Mouse (Mus musculus) hindbrain, embryonic 16.5 days (tissue): ENCODE data around the gene Phgr1. TPM values are rescaled to one million over a fixed set of nuclear protein-coding genes. Genes with fewer than 3 reads are reported as not detected.

Source experiments
- ATAC-seq: fragments of 200-750 bp; cut with Nextera tagmentation; 2 replicates; pipeline ENCODE4 v1.8.0; 2017; ENCODE audit warnings: moderate TSS enrichment, moderate library complexity
- H3K27ac ChIP-seq: fragments of 300-500 bp; sonication (generic); 2 replicates; pipeline ENCODE4 v1.5.1; 2014; ENCODE audit warnings: low read depth, mild to moderate bottlenecking, control low read depth, low read length, moderate library complexity
- H3K27me3 ChIP-seq: fragments of 300-500 bp; sonication (generic); replicated peaks from 2 replicates; pipeline ENCODE4 v1.6.1; 2014; ENCODE audit warnings: low read length; ENCODE audit not compliant: control insufficient read depth, insufficient read depth
- H3K36me3 ChIP-seq: fragments of 300-500 bp; sonication (generic); 2 replicates; pipeline ENCODE4 v1.6.1; 2014; ENCODE audit warnings: mild to moderate bottlenecking, low read length, moderate library complexity, mixed read lengths; ENCODE audit not compliant: control insufficient read depth, insufficient read depth
- H3K4me1 ChIP-seq: fragments of 300-500 bp; sonication (generic); 2 replicates; pipeline ENCODE4 v1.6.1; 2014; ENCODE audit warnings: low read depth, low read length; ENCODE audit not compliant: control insufficient read depth, insufficient read depth
- H3K4me2 ChIP-seq: fragments of 300-500 bp; sonication (generic); 2 replicates; pipeline ENCODE4 v1.6.1; 2014; ENCODE audit warnings: mild to moderate bottlenecking, low read length, control low read depth, moderate library complexity
- H3K4me3 ChIP-seq: fragments of 300-500 bp; sonication (generic); 2 replicates; pipeline ENCODE4 v1.5.1; 2014; ENCODE audit warnings: mild to moderate bottlenecking, low read length, control low read depth, moderate library complexity
- H3K9ac ChIP-seq: fragments of 300-500 bp; sonication (generic); 2 replicates; pipeline ENCODE4 v1.6.1; 2014; ENCODE audit warnings: low read depth, mild to moderate bottlenecking, control low read depth, low read length, moderate library complexity
- H3K9me3 ChIP-seq: fragments of 300-500 bp; sonication (generic); 2 replicates; pipeline ENCODE4 v1.6.1; 2014; ENCODE audit warnings: mild to moderate bottlenecking, low read length, moderate library complexity; ENCODE audit not compliant: control insufficient read depth
- WGBS: fragments of 180-500 bp; shearing (Covaris S2); extraction: QIAGEN DNeasy Blood & Tissue Kit; methylation state at CpG from one replicate; pipeline ENCODE4 v1.1.7; 2014; 5-methylcytosine and 5-hydroxymethylcytosine counted together
- polyA plus RNA-seq: library from polyadenylated mRNA; unstranded; fragments of >200 nt; fragmentation: Nextera tagmentation; extraction: Ambion mirVana; gene quantifications from 2 replicates; pipeline ENCODE4 v1.2.1, GENCODE M21; 2015

The Phgr1 gene
- polyA plus RNA-seq, 1 experiment from 2014 or later = not detected

DNA sequence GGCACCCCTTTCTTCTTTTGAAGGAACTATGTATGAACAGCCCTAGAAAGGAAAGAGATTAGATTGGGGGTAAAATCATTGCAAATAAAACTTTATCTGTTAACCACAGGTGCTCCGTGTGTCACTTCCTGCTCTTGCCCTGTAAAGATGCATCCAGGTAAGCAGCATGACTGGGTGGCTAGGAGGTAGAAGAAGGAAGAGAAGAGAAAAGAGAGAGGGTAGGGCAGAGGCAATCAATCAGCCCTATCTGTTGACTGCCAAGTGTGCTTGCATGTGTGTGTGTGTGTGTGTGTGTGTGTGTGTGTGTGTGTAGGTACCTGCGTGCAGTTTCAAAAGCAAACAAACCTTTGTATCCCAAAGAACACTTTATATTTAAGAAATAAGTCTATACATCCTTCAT lies 2.0 kb downstream of the Phgr1 start:
- no peak for ATAC-seq
- Histone ChIP-seq H3K9ac (no peak overlapping the region), H3K4me3 (no peak overlapping the region), H3K4me1 (peaks cover 12% of the 10 kb centered on the region), H3K4me2 (no peak overlapping the region), H3K27me3 (no peaks in the 10 kb centered on the region; the same call in 1 of the 2 replicates), H3K9me3 (no peaks in the 10 kb centered on the region), H3K36me3 (no peaks in the 10 kb centered on the region), H3K27ac (no peak overlapping the region)
- 97% methylated on average over 2 of the region's 2 CpGs for WGBS

DNA sequence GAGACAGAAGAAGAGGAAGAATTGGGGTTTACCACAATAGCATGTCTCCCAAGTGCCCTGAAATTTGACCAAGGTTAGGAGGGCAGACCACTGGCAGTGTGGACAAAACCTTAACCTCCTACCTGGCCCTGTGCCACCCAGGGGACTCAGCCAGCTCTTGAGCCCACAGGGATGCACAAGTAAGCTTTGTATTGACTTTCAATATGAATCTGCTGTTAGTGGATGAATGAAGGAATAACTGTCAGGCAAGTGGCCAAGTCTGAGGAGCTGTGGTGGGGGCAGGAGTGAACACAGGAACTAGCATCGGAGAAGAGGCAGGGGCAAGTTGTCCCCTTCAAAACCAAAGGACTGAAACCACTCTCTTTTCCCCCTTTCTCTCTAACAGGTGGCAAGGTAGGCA lies 2.8 kb downstream of the Phgr1 start:
- H3K27me3 ChIP-seq = no peaks in the 10 kb centered on the region
- H3K27ac ChIP-seq = no peak overlapping the region
- H3K4me3 ChIP-seq = no peak overlapping the region
- H3K9ac ChIP-seq = no peak overlapping the region
- H3K36me3 ChIP-seq = no peaks in the 10 kb centered on the region
- ATAC-seq = no peak
- no peak overlapping the region for H3K4me2 ChIP-seq
- no peaks in the 10 kb centered on the region for H3K9me3 ChIP-seq
- peaks cover 12% of the 10 kb centered on the region for H3K4me1 ChIP-seq
- 48% methylated on average over 1 of the region's 1 CpGs for WGBS

DNA sequence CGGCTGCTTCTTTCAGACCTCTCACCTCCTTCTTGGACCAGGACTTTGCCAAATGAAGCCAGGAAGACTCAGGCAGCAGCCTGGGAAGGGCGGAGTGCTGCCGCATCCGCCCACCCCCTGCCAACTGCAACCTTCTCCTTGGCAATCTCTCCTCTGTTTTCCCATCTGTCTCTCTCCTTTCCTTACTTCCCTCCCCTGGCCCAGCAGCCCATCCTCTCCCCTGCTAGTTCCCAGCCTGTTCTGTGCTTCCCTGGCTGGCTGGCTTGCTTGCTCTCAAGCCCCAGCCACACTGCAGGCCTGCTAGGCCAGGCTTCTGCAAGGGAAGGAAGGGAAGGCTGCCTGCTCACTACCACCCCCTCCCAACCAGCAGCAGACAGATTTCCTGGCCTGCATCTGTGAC lies 3.3 kb downstream of the Phgr1 start:
- Histone ChIP-seq H3K9ac (no peak overlapping the region), H3K36me3 (no peaks in the 10 kb centered on the region), H3K4me1 (peaks cover 15% of the 10 kb centered on the region), H3K4me3 (no peak overlapping the region), H3K9me3 (no peaks in the 10 kb centered on the region), H3K27ac (peak overlapping the region; percentile 68; the same call in 1 of the 2 replicates), H3K4me2 (no peak overlapping the region), H3K27me3 (no peaks in the 10 kb centered on the region)
- ATAC-seq = peak; percentile 15; the same call in 1 of the 2 replicates
- 65% methylated on average over 3 of the region's 4 CpGs for WGBS

DNA sequence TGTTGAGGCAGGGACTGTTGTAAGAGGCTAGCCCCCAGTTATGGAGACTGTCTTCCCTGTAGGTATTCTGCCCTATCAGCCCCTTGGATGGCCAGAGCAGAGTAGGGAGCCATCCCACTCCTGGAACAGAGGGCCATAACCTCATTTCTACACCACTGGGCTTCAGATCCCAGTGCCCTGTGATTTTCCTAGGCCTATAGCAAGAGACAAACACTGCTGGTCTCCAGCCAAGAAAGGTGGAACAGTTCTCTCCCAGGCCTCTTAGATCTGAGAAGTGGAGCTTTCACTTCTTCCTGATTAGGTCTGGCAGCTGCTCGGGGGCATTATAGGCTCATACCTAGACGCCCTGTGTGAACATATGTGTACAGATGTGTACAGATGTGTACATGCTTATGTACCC lies 3.7 kb downstream of the Phgr1 start:
- Histone ChIP-seq H3K27me3 (no peaks in the 10 kb centered on the region), H3K36me3 (no peaks in the 10 kb centered on the region), H3K9me3 (no peaks in the 10 kb centered on the region), H3K9ac (no peak overlapping the region), H3K4me3 (no peak overlapping the region), H3K4me2 (no peak overlapping the region), H3K4me1 (peaks cover 18% of the 10 kb centered on the region), H3K27ac (peak overlapping the region; percentile 68; the same call in 1 of the 2 replicates)
- ATAC-seq = no peak
- 83% methylated on average over 2 of the region's 2 CpGs for WGBS

DNA sequence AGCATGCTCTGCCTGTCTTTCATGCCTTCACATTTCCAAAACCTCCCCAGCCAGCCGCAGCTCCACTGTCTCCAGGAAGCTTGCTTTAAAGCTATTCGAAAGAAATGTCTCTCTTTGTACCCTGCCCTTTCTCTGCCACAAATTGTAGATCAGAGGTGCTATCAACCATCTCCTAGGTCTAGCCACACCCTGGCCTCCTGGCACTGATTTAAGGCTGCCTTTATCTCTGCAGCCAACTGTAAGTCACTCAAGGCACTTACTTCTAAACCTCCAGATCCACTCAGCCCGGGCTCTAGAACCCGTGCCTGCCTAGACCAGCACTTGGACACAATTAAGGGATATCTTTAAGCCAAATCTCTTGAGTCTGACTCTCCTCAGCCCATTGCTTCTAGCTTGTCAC lies 5.8 kb downstream of the Phgr1 start:
- 85% methylated on average over 4 of the region's 4 CpGs for WGBS
- no peak overlapping the region for H3K27ac ChIP-seq
- H3K36me3 ChIP-seq = no peaks in the 10 kb centered on the region
- no peaks in the 10 kb centered on the region for H3K27me3 ChIP-seq
- no peak overlapping the region for H3K4me2 ChIP-seq
- no peak overlapping the region for H3K9ac ChIP-seq
- ATAC-seq = no peak
- H3K4me1 ChIP-seq = peaks cover 18% of the 10 kb centered on the region
- no peaks in the 10 kb centered on the region for H3K9me3 ChIP-seq
- H3K4me3 ChIP-seq = no peak overlapping the region

DNA sequence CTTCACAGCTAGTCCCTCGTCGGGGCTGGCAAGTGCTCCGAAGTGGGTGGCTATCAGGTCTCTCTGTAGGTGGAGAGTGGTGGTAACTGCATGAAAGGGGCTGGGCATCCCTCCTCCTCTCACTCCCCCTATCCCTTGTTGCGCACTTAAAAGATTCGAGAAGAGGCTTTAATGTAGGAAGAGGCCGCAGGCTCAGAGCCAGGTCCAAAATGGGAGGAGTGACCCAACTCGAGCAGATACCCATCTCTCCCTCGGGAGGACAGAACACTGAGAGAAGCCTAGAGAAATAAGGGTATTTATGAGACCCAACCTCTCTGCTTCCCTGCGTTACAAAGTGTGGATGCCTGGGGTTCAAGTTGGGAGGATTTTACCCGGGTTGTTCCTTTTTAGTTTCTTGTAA lies 6.5 kb downstream of the Phgr1 start:
- H3K27me3 ChIP-seq = no peaks in the 10 kb centered on the region
- peak; percentile 38 for ATAC-seq
- H3K27ac ChIP-seq = peak overlapping the region; percentile 89
- WGBS = 5% methylated on average over 10 of the region's 10 CpGs
- peak overlapping the region; percentile 62 for H3K4me3 ChIP-seq
- peak overlapping the region; percentile 71 for H3K4me2 ChIP-seq
- peak overlapping the region; percentile 78; the same call in 1 of the 2 replicates for H3K9ac ChIP-seq
- peaks cover 18% of the 10 kb centered on the region for H3K4me1 ChIP-seq
- H3K9me3 ChIP-seq = no peaks in the 10 kb centered on the region
- H3K36me3 ChIP-seq = no peaks in the 10 kb centered on the region

DNA sequence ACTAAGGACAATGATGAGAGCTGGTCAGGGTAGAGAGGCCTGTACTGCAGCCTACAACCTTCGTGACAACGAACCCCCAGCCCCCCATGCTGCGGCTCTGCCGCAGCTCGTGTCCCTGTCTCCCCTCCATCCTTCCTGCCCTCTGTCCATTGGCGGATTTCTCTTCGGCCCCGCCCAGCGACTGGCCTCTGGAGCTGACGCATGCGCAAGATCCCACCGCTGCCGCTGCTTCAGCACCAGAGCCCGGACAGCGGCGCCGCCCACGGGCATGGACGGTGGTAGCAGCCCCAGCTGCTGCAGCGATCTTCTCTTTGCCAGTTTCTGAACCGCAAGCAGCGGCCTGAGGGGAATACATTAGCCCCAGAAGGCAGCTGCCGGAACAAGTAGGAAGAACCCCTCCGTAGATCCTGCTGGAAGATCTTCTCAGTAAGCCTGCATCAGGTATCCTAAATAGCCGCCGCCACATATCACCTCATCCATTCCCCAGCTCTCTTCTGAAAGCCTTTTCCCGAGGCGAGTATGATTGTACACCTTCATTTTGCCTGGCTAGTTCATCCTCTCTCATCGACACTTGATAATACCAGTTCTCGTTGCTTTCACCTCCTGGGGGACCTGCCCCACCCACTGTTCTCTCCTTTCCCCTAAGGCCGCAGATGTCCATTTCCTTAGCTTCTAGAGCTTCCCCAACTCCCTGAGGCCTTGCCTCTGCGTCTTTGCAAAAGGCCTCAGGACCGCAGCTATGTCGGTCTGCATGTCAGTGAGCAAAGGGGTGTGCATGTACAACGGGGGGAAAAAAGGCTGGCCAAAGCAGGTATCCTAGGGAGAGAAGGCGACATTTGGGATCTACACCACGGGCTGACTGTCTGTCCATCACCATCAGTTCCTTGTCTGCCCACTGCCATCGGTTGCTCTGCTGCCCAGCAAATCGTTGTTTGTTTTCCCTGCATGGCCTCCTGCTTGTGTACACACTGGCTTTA lies 7.2 kb downstream of the Phgr1 start, which contains the start of gene Disp2:
Gene Disp2 (plus strand): TSS at position 216 of the 977 bp plus-strand sequence.
- WGBS = 8% methylated on average over 39 of the region's 39 CpGs
- peak; percentile 95 for ATAC-seq
- Histone ChIP-seq H3K27me3 (no peaks in the 10 kb centered on the region), H3K9me3 (no peaks in the 10 kb centered on the region), H3K4me2 (peak within 1 kb of the TSS; percentile 71), H3K9ac (peak within 1 kb of the TSS; percentile 78), H3K4me1 (peaks cover 18% of the 10 kb centered on the region), H3K4me3 (peak within 1 kb of the TSS; percentile 62), H3K27ac (peak within 1 kb of the TSS; percentile 89), H3K36me3 (no peaks in the 10 kb centered on the region)

DNA sequence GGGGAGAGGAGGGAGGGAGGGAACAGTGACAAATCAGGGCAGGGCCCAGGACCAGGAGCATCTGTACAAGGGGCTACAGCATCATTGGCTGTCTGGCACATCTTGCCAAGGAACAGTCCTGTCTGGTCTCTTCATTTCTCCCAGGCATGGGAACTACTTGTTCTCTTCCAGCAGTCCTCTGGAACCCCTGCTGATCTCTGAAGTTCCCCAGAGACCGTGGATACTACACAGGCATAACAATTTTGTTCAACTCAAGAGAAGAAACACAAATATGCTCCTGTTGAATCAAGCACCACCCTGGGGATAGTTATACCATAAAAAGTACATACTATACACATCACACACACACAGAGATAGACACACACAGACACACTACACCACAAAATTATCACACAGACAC lies 8.5 kb downstream of the Phgr1 start:
- no peaks in the 10 kb centered on the region for H3K27me3 ChIP-seq
- no peak for ATAC-seq
- peaks cover under 1% of the 10 kb centered on the region for H3K36me3 ChIP-seq
- H3K9ac ChIP-seq = peak overlapping the region; percentile 78; the same call in 1 of the 2 replicates
- no peaks in the 10 kb centered on the region for H3K9me3 ChIP-seq
- H3K27ac ChIP-seq = no peak overlapping the region
- peak overlapping the region; percentile 71 for H3K4me2 ChIP-seq
- H3K4me3 ChIP-seq = peak overlapping the region; percentile 62
- WGBS = 71% methylated on average over 1 of the region's 1 CpGs
- peaks cover 15% of the 10 kb centered on the region for H3K4me1 ChIP-seq

DNA sequence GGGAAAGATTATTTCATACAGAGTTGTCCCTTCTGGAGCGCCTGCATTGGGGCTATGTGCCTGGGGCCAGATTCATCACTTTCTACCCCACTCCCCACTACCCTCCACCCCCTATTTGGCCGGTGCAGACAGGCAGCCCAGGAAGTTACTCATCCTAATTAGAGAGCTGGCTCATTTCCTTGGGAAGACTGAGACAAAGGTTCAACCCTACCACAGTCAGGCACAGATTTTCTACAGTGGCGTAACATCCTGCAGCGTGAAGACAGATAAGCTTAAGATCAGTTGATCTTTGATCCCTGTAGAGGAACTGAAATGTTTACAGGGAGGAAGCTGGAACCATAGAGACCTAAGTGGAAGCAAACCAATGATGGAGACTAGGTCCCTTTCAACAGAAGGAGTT lies 9.7 kb downstream of the Phgr1 start:
- no peak for ATAC-seq
- 73% methylated on average over 4 of the region's 4 CpGs for WGBS

More for the DNA sequence above, 9.7 kb downstream of the Phgr1 start:
- H3K36me3 ChIP-seq = peaks cover 4% of the 10 kb centered on the region
- H3K9me3 ChIP-seq = no peaks in the 10 kb centered on the region
- H3K4me1 ChIP-seq = peaks cover 12% of the 10 kb centered on the region
- no peak overlapping the region for H3K27ac ChIP-seq
- H3K4me2 ChIP-seq = no peak overlapping the region
- no peak overlapping the region for H3K4me3 ChIP-seq
- no peak overlapping the region for H3K9ac ChIP-seq
- H3K27me3 ChIP-seq = no peaks in the 10 kb centered on the region
